Mouse (Mus musculus) limb, embryonic 14.5 days (tissue): ENCODE results near the gene Abcc6. TPM values are rescaled to one million over a fixed set of nuclear protein-coding genes. Genes with fewer than 3 reads are reported as not detected.

Source experiments
- ATAC-seq: fragments of 200-750 bp; cut with Nextera tagmentation; 2 replicates; pipeline ENCODE4 v1.8.0; 2017; ENCODE audit warnings: low read depth, moderate number of reproducible peaks, moderate TSS enrichment; ENCODE audit not compliant: low FRiP score
- DNase-seq: peaks from one replicate; pipeline ENCODE4 v3.0.0-alpha.2; 2015; ENCODE audit warnings: low spot score
- H3K27ac ChIP-seq: fragments of 300-500 bp; sonication (generic); replicated peaks from 2 replicates; pipeline ENCODE4 v1.5.1; 2014; ENCODE audit warnings: low read depth, mild to moderate bottlenecking, low read length, moderate library complexity, mixed read lengths
- H3K27me3 ChIP-seq: fragments of 300-500 bp; sonication (generic); 2 replicates; pipeline ENCODE4 v1.6.1; 2014; ENCODE audit warnings: low read length, mixed read lengths; ENCODE audit not compliant: control insufficient read depth, insufficient read depth
- H3K36me3 ChIP-seq: fragments of 300-500 bp; sonication (generic); 2 replicates; pipeline ENCODE4 v1.6.1; 2014; ENCODE audit warnings: mild to moderate bottlenecking, low read length, moderate library complexity, mixed read lengths; ENCODE audit not compliant: control insufficient read depth, insufficient read depth
- H3K4me1 ChIP-seq: fragments of 300-500 bp; sonication (generic); 2 replicates; pipeline ENCODE4 v1.6.1; 2014; ENCODE audit warnings: antibody characterized with exemption, low read length, mixed read lengths; ENCODE audit not compliant: control insufficient read depth, insufficient read depth
- H3K4me2 ChIP-seq: fragments of 300-500 bp; sonication (generic); replicated peaks from 2 replicates; pipeline ENCODE4 v1.6.1; 2014; ENCODE audit warnings: low read depth, mild to moderate bottlenecking, low read length, moderate library complexity; ENCODE audit not compliant: severe bottlenecking
- H3K4me3 ChIP-seq: fragments of 300-500 bp; sonication (generic); replicated peaks from 2 replicates; pipeline ENCODE4 v1.5.1; 2014; ENCODE audit warnings: low read length
- H3K9ac ChIP-seq: fragments of 300-500 bp; sonication (generic); 2 replicates; pipeline ENCODE4 v1.6.1; 2014; ENCODE audit warnings: mild to moderate bottlenecking, low read depth, low read length, moderate library complexity; ENCODE audit not compliant: severe bottlenecking
- H3K9me3 ChIP-seq: fragments of 300-500 bp; sonication (generic); 2 replicates; pipeline ENCODE4 v1.6.1; 2016; ENCODE audit warnings: low read length; ENCODE audit not compliant: control insufficient read depth
- POLR2A ChIP-seq: fragments of 200-500 bp; IDR thresholded peaks from 2 replicates; pipeline ENCODE4 v1.8.0; 2012; ENCODE audit warnings: inconsistent platforms, mild to moderate bottlenecking, moderate library complexity, borderline replicate concordance; ENCODE audit not compliant: insufficient read depth, insufficient read length; ENCODE audit errors: extremely low read depth
- WGBS: fragments of 180-500 bp; shearing (Covaris S2); extraction: QIAGEN DNeasy Blood & Tissue Kit; methylation state at CpG from one replicate; pipeline ENCODE4 v1.1.7; 2014; 5-methylcytosine and 5-hydroxymethylcytosine counted together
- polyA plus RNA-seq, 2 experiments: library from polyadenylated mRNA; depleted of rRNA in 1 of 2; stranded (reverse) in 1 of 2; unstranded in 1 of 2; fragments of >200 nt; fragmentation: Nextera tagmentation in 1 of 2; extraction: Ambion mirVana in 1 of 2; gene quantifications; 2 replicates each; pipeline versions ENCODE4 v1.2.1 to v1.2.3; 2012 to 2014

The Abcc6 gene
- polyA plus RNA-seq, 2 experiments = 0.18 to 1.2 TPM

GRCm38 (mm10) chr7:46047873-46048562 lies 17.9 kb upstream of the Abcc6 start:
- WGBS = 93% methylated on average over 13 of the region's 13 CpGs
- H3K27me3 ChIP-seq = no peaks in the 10 kb centered on the region
- TF ChIP-seq POLR2A = no peak

GRCm38 (mm10) chr7:46045882-46046281 lies 15.8 kb upstream of the Abcc6 start:
- no peak for TF ChIP-seq POLR2A
- no peak for DNase-seq
- Histone ChIP-seq H3K27me3 (no peaks in the 10 kb centered on the region), H3K4me2 (no peak overlapping the region), H3K36me3 (peaks cover 76% of the 10 kb centered on the region), H3K4me1 (no peaks in the 10 kb centered on the region), H3K9me3 (no peaks in the 10 kb centered on the region), H3K9ac (no peak overlapping the region), H3K27ac (no peak overlapping the region), H3K4me3 (no peak overlapping the region)
- 95% methylated on average over 11 of the region's 11 CpGs for WGBS
- ATAC-seq = no peak

More at GRCm38 (mm10) chr7:46047873-46048562, 17.9 kb upstream of the Abcc6 start:
- no peaks in the 10 kb centered on the region for H3K9me3 ChIP-seq
- H3K4me3 ChIP-seq = no peak overlapping the region
- ATAC-seq (no peak), DNase-seq (no peak)
- no peak overlapping the region for H3K9ac ChIP-seq
- H3K4me1 ChIP-seq = no peaks in the 10 kb centered on the region
- no peak overlapping the region for H3K27ac ChIP-seq
- H3K36me3 ChIP-seq = peaks cover 74% of the 10 kb centered on the region
- no peak overlapping the region for H3K4me2 ChIP-seq

GRCm38 (mm10) chr7:46044106-46044505 lies 14.0 kb upstream of the Abcc6 start:
- no peak for ATAC-seq
- no peaks in the 10 kb centered on the region for H3K9me3 ChIP-seq
- H3K9ac ChIP-seq = no peak overlapping the region
- no peaks in the 10 kb centered on the region for H3K27me3 ChIP-seq
- TF ChIP-seq POLR2A = no peak
- peaks cover 75% of the 10 kb centered on the region for H3K36me3 ChIP-seq
- H3K27ac ChIP-seq = no peak overlapping the region
- WGBS = 90% methylated on average over 10 of the region's 10 CpGs
- no peaks in the 10 kb centered on the region for H3K4me1 ChIP-seq
- H3K4me2 ChIP-seq = no peak overlapping the region
- no peak overlapping the region for H3K4me3 ChIP-seq
- no peak for DNase-seq

- Histone ChIP-seq H3K9ac (no peak overlapping the region), H3K4me1 (peaks cover 2% of the 10 kb centered on the region; the same call in 1 of the 2 replicates), H3K9me3 (no peaks in the 10 kb centered on the region), H3K27me3 (no peaks in the 10 kb centered on the region), H3K4me2 (no peak overlapping the region), H3K4me3 (no peak overlapping the region), H3K36me3 (peaks cover 53% of the 10 kb centered on the region), H3K27ac (no peak overlapping the region)
- 66% methylated on average over 2 of the region's 2 CpGs for WGBS
- no peak for TF ChIP-seq POLR2A
- DNase-seq = no peak
- no peak for ATAC-seq
Measured at GRCm38 (mm10) chr7:46039873-46040272, 9.8 kb upstream of the Abcc6 start.

- no peak overlapping the region for H3K27ac ChIP-seq
- DNase-seq (no peak), ATAC-seq (no peak)
- H3K4me1 ChIP-seq = peaks cover 10% of the 10 kb centered on the region; the same call in 1 of the 2 replicates
- no peak overlapping the region for H3K4me2 ChIP-seq
- peaks cover 30% of the 10 kb centered on the region for H3K36me3 ChIP-seq
- H3K9me3 ChIP-seq = no peaks in the 10 kb centered on the region
- H3K27me3 ChIP-seq = no peaks in the 10 kb centered on the region
- WGBS = 87% methylated on average over 6 of the region's 6 CpGs
- no peak overlapping the region for H3K4me3 ChIP-seq
- TF ChIP-seq POLR2A = no peak
- no peak overlapping the region for H3K9ac ChIP-seq
Measured at GRCm38 (mm10) chr7:46037433-46037832, 7.3 kb upstream of the Abcc6 start.
